Mouse (Mus musculus): ENCODE measurements around the gene Hif3a.

Hif3a gene

GRCm38 (mm10) chr7:16988405-16988804, 73.8 kb downstream of the Hif3a start:
- DNase-seq = peak; percentile 77

GRCm38 (mm10) chr7:16987541-16988149, 74.6 kb downstream of the Hif3a start:
- no peak for DNase-seq

GRCm38 (mm10) chr7:16982859-16983568, 79.2 kb downstream of the Hif3a start, which contains the start of gene Gm42372:
Gene Gm42372 (plus strand): TSS chr7:16983086.
- DNase-seq = peak; percentile 65

Data from kidney, postnatal 10 days (tissue).